ENCODE assay signal across 20 mouse cellular contexts in the genomic region with DNA sequence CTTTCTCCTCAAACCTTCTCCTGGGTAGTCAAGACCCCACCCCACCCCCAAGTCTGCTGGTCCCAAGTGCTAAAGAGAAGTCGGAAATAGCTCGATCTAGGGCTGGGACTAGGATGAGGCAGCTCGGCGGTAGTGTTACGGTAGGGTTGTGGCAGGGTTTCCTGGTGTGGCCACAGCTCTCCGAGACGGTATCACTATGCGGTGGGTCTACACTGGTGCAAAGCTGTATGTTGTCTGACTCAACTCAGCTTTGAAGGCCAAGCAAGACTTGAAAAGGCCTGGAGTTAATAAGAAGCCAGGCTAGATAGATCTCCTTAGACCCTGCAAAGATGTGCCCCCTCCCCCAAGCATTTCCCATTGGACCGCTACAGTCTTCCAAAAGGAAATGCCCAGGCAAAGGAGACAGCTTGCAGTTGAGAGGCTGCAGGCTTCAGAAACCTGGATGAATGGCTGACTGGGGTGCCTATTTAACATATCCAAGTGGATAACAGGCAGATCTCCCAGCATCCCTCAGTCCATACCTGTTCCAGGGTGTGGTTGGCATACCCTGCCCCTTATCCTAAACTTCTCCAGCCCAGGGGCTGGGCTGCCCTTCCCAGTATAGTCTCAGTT.
DNase-seq lines count a peak whose midpoint lies in the region; ATAC-seq and TF ChIP-seq lines count a peak whose summit lies in the region.
"Had no signal": no experiment of that assay in that cellular context is flagged by ENCODE, and none has a peak within 500 bp of the region (broad histone marks: within the 10 kb centered on the region; RNA-seq: fewer than 3 reads in every experiment).

No protein-coding gene starts in this region.

- no peaks in the 10 kb centered on the region for H3K27me3 ChIP-seq in heart, postnatal 0 days (ENCODE audit: control insufficient read depth, insufficient read depth, low read length)
- peaks cover 7% of the 10 kb centered on the region for H3K27me3 ChIP-seq in heart, embryonic 10.5 days (ENCODE audit: insufficient read depth, poor library complexity, severe bottlenecking)
- H3K27me3 ChIP-seq in megakaryocyte, embryonic 14.5 days (replicated peaks) = peaks cover 3% of the 10 kb centered on the region
- H3K27me3 ChIP-seq: embryonic facial prominence, embryonic 12.5 days; hindbrain, embryonic 12.5 days; liver, embryonic 13.5 days had no signal

- ATAC-seq in heart, postnatal 0 days (ENCODE audit: insufficient read depth, low read depth) = no peak
- no peak for ATAC-seq in megakaryocyte, adult 5-6 weeks (ENCODE audit: poor library complexity, severe bottlenecking)
- ATAC-seq: forebrain, postnatal 0 days; inflammation-experienced regulatory T-cells, adult 6 months had no signal

- no peak overlapping the region for H3K4me2 ChIP-seq in heart, postnatal 0 days (ENCODE audit: low read depth, low read length)
- H3K4me2 ChIP-seq: embryonic facial prominence, embryonic 12.5 days; heart, embryonic 11.5 days; hindbrain, embryonic 12.5 days; liver, embryonic 13.5 days; lung, embryonic 14.5 days; midbrain, embryonic 11.5 days had no signal

- no peaks in the 10 kb centered on the region for H3K9me3 ChIP-seq in heart, postnatal 0 days (replicated peaks; ENCODE audit: control insufficient read depth, low read length)
- H3K9me3 ChIP-seq in heart, embryonic 10.5 days = no peaks in the 10 kb centered on the region
- H3K9me3 ChIP-seq in megakaryocyte, embryonic 14.5 days = peaks cover 14% of the 10 kb centered on the region
- H3K9me3 ChIP-seq: embryonic facial prominence, embryonic 12.5 days; hindbrain, embryonic 12.5 days; liver, embryonic 13.5 days had no signal

- TF ChIP-seq CTCF in heart, postnatal 0 days (IDR thresholded peaks at IDR 0.05; ENCODE audit: low read depth) = no peak

- DNase-seq in heart, postnatal 0 days (ENCODE audit: low spot score) = no peak
- no peak for DNase-seq in heart, embryonic 10.5 days (ENCODE audit: low spot score)
- peak; percentile 50 for DNase-seq in ZHBTc4 (ENCODE audit: low read depth, low spot score)
- DNase-seq in frontal cortex, postnatal 36 days (ENCODE audit: low spot score in 2 of 2) = no peak
- DNase-seq in lung, adult 18-20 months = no peak
- DNase-seq: cerebellum, adult 11-12 months; cerebellum, postnatal 10 days; forebrain, postnatal 0 days; kidney, adult 9 months; liver, embryonic 13.5 days; lung, embryonic 14.5 days; thymus, adult 2 months had no signal

- WGBS in heart, postnatal 0 days = 89% methylated on average over 9 of the region's 9 CpGs
- WGBS in heart, embryonic 10.5 days = 82% methylated on average over 9 of the region's 9 CpGs

- H3K36me3 ChIP-seq in heart, postnatal 0 days (replicated peaks; ENCODE audit: control insufficient read depth, insufficient read depth, low read length) = no peaks in the 10 kb centered on the region
- H3K36me3 ChIP-seq in heart, embryonic 10.5 days = no peaks in the 10 kb centered on the region
- peaks cover 13% of the 10 kb centered on the region for H3K36me3 ChIP-seq in megakaryocyte, embryonic 14.5 days (replicated peaks; ENCODE audit: low read length)
- H3K36me3 ChIP-seq: embryonic facial prominence, embryonic 12.5 days; hindbrain, embryonic 12.5 days; liver, embryonic 13.5 days had no signal

- H3K4me3 ChIP-seq in heart, postnatal 0 days (ENCODE audit: low read depth, low read length) = no peak overlapping the region
- H3K4me3 ChIP-seq in heart, embryonic 10.5 days = no peak overlapping the region
- H3K4me3 ChIP-seq in megakaryocyte, embryonic 14.5 days (replicated peaks) = peak overlapping the region; percentile 64
- H3K4me3 ChIP-seq: embryonic facial prominence, embryonic 12.5 days; hindbrain, embryonic 12.5 days; left cerebral cortex, adult 2 months; liver, embryonic 13.5 days had no signal

- H3K9ac ChIP-seq in heart, postnatal 0 days (replicated peaks; ENCODE audit: low read depth, low read length) = no peak overlapping the region
- H3K9ac ChIP-seq: embryonic facial prominence, embryonic 12.5 days; forebrain, postnatal 0 days; hindbrain, embryonic 12.5 days; liver, embryonic 13.5 days; lung, embryonic 14.5 days had no signal

- H3K27ac ChIP-seq in heart, postnatal 0 days (ENCODE audit: low read depth) = peak overlapping the region; percentile 63; the same call in 1 of the 2 replicates
- no peak overlapping the region for H3K27ac ChIP-seq in heart, embryonic 10.5 days
- H3K27ac ChIP-seq: embryonic facial prominence, embryonic 12.5 days; hindbrain, embryonic 12.5 days; left cerebral cortex, adult 2 months; liver, embryonic 13.5 days had no signal

- peaks cover 31% of the 10 kb centered on the region for H3K4me1 ChIP-seq in heart, postnatal 0 days (ENCODE audit: control insufficient read depth, insufficient read depth)
- H3K4me1 ChIP-seq in heart, embryonic 10.5 days = peaks cover 43% of the 10 kb centered on the region
- peaks cover 79% of the 10 kb centered on the region for H3K4me1 ChIP-seq in megakaryocyte, embryonic 14.5 days

- no peak for TF ChIP-seq EP300 in heart, postnatal 0 days (IDR thresholded peaks at IDR 0.05; ENCODE audit: low read depth)
